Mouse (Mus musculus) retina, postnatal 1 day (tissue): ENCODE measurements around the gene Nrg4.
A peak's percentile ranks its signal among the peaks of the same experiment; 100 is the strongest.

Experiments used
- DNase-seq: peaks from one replicate; pipeline ENCODE4 v3.0.0-alpha.2; 2012

Nrg4 gene

GRCm38 (mm10) chr9:55208790-55209481, 117.7 kb downstream of the Nrg4 start, which contains the start of gene Fbxo22:
Gene Fbxo22, plus strand, starts transcription at chr9:55208925.
- peak; percentile 93 for DNase-seq

GRCm38 (mm10) chr9:55208458-55208789, 118.2 kb downstream of the Nrg4 start:
- DNase-seq: peak; percentile 11

GRCm38 (mm10) chr9:55199348-55199747, 127.3 kb downstream of the Nrg4 start:
- peak; percentile 77 for DNase-seq

GRCm38 (mm10) chr9:55198260-55198659, 128.4 kb downstream of the Nrg4 start:
- no peak for DNase-seq

DNA sequence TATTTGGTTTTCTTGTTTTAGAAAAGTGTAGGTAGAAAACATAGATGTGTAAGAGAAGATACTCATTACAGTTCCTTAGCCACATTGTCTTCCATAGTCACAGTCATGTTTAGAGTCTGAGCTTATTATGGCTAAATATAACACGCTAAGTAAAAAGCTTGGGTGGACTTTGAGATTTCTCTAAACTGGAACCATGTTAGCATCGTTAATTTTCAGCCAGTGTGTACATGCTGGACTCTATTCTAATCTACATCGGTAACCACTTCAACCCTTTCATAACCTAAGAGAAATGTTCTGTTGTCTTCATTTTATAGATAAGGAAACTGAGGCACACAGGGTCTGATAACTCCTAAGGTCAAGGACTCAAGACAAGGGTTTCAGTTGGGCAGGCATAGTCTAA, 130.8 kb downstream of the Nrg4 start:
- DNase-seq: no peak

DNA sequence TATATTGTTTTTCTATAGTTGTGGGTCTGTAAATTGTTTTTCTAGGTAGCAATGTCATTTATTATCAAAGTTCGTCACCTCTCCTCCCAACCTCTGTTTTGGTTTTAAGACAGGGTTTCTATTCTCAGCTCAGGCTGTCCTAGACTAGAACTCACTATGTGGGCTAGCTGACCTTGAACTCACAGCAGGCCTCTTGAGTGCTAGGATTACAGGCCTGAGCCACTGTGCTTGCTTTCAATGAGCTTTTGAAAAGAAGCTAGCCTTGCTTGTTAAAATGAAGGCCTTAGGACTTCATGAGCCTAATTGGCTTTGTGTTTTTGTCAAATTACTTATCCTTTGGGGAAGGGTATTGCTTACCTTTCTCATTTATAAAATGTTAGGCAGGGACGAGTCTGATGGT, 152.4 kb downstream of the Nrg4 start:
- DNase-seq: no peak

DNA sequence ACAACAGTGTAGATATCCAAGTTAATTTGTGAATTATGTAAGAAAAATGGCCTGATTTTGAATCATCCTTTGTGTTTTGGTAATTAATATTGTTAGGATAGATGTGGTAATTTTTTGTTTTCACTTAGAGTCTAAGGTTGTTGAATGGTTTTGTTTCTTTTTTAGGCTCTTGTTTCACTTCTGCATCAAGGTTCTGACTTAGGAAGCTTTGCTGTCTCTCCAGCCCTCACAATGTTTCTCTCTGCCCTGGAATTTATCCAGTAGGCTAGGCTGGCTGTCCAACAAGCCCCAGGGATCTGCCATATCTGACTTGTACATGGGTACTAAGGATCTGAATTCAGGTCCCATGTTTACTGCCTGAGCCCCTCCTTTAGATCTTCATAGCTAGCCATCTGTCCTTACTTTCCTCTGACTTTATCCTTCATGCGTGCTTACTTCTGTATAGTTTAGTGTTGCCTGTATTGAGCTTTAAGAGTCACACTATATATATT, 154.4 kb downstream of the Nrg4 start:
- DNase-seq: no peak

DNA sequence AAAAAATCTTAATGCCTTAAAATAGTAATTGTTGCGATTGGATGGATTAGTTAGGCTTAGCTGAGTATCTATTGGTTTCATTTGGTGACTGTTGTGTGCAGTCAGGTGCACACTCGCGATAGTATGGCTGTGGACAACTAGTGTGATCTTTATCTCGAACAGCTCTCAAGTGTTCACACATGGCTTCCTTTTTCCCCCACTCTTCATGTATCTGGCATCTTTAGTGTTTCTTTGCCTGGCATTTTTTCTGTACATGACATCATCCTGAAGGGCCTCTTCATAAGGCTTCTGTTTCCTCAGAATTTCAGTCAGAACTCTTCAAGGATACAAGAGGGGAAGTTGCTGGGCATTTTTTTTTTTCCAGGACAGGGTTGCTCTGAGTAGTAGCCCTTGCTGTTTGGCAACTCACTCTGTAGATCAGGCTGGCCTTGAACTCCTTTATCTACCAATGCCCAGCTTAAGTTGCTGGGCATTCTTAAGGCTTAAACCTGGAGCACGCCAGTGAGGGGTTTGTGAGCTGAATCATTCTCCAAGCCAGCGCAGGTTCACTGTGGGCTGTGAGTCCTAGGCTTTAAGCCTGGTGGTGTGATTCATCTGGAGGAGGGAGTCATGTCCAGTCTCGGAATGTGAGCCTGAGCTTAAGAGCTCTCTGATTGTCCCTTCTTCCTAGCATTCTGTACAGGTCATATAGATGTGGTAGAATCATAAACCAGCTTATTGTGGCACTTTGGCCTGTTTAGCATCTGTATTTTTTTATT, 155.8 kb downstream of the Nrg4 start:
- DNase-seq: no peak
